Mouse (Mus musculus) kidney, adult 8-10 months (tissue): Measurements from ENCODE around the gene Arhgef7.

Experiments
- DNase-seq, 2 experiments: peaks; one replicate each; pipeline ENCODE4 v3.0.0; 2022

The Arhgef7 gene

DNA sequence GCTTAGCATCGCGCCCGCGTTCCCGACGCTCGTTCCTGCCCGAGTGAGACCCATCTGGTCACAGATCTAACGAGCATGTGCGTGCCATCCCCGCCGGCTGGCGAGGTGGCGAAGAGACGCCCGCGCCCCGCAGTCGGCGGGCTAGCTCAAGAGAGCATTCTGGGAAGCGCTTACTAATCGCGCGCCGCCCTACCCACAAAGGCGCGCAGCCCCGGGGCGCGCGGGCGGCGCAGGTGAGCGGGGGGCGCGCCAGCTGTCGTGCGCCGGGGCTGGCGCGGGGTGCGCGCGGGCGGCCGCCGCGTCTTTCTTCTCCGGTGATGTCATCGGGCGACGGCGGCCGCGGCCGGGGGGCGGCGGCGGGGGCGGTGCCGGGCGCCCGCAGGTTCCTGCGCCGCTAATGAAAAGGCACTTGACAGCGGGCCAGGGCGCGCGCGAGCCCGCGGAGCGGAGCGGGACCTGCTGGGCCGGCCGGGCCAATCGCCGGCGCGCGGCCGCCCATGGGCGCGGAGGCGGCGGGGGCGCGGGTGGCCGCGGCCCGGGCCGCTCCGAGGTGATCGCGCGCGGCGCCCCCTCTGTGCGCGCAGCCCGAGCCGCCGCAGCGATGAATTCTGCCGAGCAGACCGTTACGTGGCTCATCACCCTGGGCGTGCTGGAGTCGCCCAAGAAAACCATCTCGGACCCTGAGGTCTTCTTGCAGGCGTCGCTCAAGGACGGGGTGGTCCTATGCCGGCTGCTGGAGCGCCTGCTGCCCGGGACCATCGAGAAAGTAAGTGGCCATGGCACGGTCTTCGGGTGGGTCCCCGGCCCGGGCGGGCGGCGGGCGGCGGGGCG lies at the start of gene Arhgef7:
TSS of gene Arhgef7 (plus strand) at position 71 of the 831 bp plus-strand sequence.
- DNase-seq = peak; percentile 28 to 43

DNA sequence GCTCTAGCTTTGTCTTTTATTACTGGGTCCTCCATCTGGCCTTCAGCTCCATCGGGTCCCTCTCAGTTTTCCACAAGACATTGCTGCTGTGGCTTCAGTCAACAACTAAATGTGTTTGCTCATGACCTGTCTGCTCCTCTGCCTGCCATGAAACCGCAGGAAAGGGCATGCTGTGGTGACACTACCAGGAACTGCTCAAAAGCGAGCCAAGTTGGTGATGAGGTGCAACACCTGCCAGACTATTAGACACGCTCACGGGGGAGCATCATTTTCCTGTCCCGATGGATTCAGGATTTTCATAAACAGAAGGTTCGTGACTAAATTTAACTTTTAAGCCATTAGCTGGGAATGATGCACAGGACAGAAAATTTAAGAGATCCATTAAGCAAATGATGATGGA lies 43.0 kb upstream of the Arhgef7 start:
- DNase-seq = no peak

DNA sequence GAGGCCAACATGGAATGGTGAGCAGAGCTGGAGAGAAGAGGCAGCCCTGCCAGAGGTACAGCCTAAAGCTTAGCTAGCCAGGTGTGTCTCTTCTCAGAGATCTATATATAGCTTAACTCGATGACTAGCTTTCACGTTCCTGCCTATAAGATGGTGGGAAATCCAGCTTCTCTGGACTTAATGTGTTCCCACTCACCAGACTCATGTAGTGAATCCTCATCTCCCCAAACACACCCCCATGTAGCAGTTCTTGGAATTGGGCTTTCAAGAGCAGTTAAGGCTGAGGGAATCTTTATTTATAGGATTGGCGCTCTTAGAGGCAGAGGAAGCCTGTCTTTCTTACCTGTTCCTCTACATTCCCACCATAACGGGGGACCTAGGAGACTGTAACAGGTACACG lies 40.3 kb upstream of the Arhgef7 start:
- no peak for DNase-seq

DNA sequence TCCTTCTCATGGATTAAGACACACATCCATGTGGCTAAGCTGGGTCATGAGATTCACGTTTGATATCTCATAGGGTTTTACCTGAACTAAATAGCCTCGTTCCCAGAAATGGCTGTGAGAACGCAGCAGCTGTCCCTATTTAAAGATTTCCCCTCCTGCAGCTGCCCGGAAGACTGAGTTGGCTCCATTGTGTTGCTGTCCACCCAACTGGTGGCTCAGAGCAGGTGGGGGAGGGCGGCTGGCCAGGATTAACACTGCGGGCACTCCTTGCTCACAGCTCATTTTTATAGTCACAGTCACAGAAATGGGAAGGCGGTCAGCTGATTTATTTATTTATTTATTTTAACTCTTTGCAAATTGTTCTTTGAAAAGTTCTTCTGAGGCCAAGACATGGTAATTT lies 37.6 kb upstream of the Arhgef7 start:
- no peak for DNase-seq

DNA sequence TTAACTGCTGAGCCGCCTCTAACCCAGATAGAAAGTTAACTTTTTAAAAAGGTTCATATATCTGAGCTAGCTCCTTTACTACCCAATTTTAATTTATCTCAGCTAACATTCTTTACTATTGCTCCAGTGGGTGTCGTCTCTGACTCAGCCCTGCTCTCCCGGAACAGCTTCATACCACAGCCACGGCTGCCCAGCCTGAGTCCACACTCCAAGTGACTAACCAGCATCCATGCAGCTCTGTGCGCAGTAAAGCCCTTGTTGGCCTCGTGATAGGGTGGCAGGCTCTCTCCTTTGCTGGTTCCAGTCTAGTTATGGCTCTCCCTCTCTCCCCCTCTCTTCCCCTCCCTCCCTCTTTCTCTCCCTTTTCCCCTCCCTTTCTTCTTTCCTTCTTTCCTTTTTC lies 36.2 kb upstream of the Arhgef7 start:
- no peak for DNase-seq

DNA sequence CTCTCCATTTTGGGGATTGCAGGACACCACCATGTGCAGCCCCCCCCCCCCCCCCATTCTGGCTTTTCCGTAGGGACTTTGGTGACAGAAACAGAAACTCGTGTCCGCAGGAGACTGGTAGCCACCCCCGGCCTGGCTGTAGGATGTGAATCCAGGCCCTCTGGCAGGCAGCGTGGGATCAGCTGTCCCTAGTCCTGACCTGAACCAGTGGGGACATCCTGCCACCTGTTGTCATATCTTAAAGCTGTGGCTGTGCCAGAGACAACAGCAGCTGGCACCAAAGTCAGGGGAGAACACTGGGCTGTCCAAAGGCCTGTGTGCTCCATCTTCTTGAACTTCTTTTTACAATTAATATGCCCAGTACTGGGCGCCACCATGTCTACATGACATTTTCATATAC lies 35.8 kb upstream of the Arhgef7 start:
- no peak for DNase-seq

DNA sequence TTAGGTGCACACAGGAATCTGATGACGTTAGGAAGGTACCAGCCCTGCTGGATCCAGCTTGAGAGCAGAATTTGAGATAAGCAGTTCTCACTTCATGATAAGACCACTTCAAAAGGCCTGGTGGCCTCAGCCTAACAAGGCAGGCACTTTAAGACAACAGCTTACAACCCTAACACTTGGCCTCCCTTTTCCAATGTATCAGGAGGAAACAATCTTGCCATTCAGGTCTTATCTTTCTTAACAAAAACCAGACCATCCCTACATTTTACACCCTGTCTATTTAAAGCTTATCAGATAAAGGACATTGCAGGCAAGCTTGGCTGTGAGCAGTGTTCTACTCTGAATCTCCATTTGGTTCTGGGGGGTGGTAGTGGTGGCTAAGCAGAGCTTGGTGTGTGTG lies 35.1 kb upstream of the Arhgef7 start:
- DNase-seq = no peak

DNA sequence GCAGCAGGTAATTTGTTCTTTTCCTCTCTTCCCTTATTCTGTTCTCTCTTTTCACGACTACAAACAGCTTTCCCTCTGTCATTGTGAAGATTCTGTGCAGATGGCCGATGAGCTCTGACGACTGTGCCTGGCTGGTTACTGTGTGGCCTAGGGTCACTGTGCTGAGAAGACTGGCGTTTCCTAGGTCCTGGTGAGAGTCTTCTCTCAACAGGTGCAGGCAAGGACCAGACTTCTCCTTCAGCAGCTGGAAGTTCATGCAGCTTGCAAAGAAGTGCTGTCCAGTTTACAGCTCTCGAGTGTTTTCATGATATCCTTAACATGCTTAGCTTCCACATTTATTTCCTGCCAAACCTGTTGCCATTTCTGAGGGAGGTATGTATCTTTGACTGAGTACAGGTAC lies 33.5 kb upstream of the Arhgef7 start:
- no peak for DNase-seq

DNA sequence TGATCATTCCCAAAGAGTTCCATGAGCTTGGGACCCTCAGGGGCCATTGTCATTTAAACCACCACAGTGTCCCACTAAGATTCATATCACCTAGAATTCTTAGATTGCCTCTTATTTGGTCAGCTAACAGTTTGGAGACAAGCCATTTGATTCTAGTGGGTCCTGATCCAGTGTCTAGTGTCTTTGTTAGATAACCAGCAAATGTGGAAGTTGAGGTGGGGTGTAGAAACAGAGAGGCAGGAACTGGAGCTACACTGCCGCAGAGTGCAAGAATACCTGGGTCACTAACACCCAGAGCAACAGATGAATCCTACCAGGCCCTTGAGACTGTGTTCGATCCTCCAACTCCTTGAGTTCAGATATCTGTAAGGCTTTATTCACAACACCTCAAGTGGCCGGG lies 31.3 kb upstream of the Arhgef7 start:
- DNase-seq = no peak

DNA sequence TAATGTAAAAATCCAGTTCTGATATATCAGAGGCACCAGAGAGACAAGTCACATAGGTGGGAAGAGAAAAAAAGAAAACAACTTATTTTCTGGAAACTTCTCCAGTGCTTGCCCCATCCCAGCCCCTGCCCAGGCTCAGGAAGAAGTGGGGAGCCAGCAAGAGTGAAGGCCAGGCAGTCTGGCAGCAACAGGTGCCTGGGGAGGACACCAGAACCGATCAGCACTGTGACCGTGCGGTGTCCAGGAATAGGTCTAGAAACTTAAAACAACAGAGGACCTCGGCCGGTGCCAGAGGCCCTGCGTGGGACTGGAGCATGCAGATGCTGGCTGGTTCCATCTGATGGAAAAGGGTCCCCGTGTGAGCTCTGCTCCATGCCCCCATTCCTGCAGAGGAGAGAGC lies 30.1 kb upstream of the Arhgef7 start:
- DNase-seq = no peak

DNA sequence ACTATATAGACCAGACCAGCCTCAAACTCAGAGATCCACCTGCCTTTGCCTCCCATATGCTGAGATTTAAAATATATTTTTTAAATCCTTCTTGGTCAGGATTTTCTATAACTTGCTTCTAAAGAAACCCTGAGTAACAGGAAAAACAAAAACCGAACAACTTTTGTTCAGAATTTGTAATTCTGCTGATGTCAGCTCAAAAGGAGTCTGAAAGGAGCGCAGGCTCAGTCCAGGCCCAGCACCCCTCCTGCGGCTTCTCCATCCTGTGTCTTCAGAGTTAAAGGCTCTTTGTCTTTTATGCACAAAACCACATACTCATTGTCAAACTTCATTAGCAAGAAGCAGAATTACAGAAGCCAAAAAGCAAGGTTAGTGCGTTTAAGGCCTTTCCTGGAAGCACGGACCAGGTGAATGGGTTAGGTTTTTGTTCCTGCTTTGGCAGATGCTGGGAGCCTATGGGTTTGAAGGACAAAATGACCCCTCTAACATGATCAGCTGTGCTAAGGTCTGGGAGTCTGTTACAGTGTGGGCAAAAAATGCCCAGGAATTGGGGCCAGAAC lies 28.0 kb upstream of the Arhgef7 start:
- DNase-seq = no peak

DNA sequence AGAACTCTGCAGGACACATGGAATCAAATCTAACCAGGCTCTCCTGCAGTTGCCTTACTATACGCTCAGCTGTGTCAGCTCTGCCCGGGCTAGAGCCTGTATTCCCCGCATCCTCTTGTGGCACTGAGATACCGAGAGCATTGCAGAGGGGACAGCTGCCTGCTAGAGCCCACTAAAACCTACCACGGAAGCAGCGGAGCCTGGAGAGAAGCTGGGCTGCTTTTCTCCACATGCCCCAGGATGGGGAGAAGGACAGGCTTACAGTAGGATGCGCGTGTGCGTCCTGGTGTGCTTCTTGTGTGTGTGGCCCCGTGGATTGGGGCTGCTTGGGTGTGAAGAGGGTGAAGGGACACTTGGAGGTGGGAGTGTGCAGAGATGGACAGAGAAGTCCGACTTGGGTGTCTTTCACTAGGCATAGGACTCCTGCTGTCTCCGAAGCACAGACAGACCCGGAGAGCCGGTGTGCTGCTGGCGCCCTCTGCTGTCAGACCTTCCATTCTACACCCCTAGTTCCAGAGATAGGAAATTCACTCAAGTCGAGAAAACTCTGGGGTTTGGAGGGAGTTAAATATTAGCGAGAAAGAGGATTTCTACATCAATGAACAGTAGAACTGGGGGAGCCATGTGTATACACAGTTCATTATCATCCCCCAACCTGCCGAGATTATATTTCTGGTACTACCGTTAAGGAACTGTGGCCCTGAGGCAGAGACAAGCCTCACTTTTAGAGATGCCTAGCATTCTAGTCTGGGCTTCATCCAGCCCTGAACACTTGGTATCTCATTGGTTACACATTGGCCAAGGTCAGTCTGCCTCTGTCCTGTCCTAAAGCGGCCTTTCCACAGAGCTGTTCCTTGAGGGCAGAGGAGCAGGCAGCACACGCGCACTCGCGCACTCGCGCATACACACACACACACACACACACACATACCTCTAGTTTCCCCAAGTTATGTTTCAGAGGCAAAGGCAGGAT lies 27.2 kb upstream of the Arhgef7 start:
- DNase-seq = peak; percentile 72 to 83

DNA sequence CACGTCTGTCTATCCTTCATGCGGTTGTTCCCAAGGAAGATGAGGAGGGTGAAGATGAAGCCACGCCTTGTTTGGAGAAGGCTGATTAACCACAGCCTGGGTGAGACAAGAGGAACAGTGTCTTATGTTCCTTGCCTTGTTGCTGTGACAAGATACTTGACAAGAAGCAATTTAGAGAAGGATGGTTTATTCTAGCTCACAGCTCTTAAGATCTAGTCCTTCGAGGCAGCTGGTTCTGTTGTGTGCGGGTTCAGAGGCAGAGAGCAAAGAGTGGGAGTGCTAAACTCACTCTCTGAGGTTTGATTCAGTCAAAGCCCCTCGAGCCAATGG lies 26.5 kb upstream of the Arhgef7 start, which contains the start of gene 1700016D06Rik:
TSS of gene 1700016D06Rik (minus strand) at position 31 of the 330 bp plus-strand sequence.
- no peak for DNase-seq

DNA sequence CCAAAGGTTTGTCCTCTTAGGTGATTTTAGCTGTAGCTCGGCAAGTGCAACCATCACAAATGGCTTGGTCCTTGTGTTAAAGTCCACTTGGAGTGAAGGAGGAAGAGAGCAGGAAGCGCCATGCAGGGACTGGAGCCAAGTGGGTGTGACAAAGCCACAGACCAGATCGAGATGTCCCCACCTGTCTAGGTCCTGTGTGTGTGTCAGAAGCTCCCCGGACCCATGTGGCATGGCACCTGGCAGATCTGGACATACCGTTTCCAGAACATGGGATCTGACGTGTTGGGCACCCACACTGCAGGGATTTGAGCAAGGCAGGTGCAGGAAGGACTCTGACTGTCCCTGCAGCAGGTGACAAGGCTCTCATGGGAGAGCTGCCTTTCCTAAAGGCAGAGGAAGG lies 26.1 kb upstream of the Arhgef7 start:
- DNase-seq = peak; percentile 15 to 18

DNA sequence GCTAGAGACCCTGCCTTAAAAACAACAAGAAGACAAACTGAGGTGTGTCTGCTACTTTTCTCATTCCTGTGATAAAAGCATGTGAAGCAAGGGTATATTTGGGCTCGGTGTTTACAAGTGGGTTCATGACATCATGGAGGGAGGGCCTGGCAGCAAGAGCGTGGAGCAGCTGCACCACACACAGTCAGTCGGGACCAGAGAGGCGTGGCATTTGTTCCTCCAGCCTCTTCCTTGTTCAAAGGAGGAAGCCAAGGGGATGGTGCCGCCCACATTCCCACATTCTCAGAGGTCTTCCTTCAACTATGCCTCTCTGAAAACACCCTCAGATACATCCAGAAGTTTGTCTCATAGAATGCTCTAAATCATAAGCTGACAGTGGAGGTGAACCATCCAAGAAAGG lies 23.7 kb upstream of the Arhgef7 start:
- DNase-seq = no peak

DNA sequence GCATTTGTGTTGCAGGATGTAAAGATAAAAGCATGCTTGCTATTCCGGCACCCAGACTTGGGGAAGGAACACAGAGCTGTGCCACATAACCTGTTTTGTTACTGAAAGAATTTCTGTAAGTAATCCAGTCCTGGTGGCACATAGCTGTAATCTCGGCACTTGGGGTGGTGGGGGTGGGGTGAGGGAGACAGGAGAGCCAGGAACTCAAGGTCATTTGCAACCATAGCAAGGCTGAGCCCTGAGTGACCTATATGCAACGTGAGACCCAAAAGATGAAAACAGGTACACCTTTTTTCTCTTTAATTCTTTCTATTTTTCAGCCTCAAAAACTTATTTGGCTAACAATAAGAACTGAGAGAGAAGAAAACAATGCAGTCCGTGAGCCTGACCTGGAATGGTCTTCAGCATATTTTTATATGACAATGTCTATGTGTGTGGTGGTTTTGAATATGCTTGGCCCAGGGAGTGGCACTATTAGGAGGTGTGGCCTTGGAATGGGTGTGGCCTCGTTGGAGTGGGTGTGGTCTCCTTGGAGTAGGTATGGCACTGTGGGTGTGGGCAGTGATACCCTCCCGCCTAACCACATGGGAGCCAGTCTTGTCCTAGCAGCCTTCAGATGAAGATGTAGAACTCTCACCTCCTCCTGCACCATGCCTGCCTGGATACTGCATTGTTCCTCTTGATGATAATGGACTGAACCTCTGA lies 22.7 kb upstream of the Arhgef7 start:
- no peak for DNase-seq

DNA sequence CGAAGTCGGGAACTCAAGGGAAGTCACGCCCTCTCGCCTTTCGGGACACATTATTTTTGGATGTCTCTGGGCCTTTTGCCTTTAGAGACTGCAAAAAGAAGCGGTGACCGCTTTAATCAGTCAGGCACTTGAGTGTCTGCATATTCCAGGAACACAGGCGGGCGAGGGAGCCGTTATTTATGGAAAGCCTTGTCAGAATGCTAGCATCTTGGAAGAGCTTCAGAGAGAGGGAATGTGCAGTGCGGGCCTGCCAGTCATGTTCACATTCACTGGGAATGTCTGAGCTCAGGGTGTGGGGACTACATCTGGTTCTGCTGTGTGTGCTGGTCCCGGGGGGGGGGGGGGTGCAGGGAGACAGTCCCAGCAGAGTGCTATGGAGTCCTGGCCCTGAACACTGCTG lies 21.7 kb upstream of the Arhgef7 start:
- no peak for DNase-seq

DNA sequence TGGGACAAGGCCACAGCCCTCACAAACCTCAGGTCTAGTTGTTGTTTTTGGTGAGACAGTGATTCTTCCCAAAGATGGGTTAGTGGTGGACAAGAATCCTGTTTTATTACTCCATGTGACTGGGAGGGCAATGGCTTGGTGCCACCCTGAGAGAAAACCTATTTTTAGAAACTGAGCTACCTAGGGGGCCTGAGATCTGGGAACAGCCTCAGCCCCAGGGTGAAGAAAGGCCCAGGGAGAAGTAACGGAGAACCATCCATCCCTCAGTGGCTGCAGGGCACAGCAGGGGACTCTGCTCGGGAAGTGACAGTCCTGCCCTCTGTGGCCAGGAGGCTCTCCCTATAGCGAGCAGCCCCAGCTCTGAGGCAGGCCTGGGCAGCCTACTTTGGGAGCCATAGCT lies 19.8 kb upstream of the Arhgef7 start:
- peak in 1 of 2 experiments; percentile 28 for DNase-seq

DNA sequence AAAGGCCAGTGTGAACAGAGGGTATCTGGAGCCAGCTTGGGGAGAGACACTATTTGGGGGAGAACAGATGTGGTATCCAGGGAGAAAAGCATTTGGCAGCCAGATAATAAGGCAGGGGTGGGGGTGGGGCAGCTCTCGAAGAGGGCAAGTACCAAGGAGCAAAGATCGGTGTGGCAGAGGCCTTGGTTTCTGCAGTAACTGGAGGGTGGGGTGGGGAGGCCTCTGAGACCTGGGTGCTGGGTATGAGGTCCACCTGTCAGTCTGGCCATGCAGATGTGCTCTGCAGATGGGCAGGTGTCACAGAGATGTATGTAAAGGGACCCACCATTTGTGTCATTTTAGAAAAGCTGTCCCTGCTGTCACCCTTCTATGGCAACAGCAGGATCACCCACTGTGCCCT lies 18.7 kb upstream of the Arhgef7 start:
- DNase-seq = peak; percentile 21 to 36

DNA sequence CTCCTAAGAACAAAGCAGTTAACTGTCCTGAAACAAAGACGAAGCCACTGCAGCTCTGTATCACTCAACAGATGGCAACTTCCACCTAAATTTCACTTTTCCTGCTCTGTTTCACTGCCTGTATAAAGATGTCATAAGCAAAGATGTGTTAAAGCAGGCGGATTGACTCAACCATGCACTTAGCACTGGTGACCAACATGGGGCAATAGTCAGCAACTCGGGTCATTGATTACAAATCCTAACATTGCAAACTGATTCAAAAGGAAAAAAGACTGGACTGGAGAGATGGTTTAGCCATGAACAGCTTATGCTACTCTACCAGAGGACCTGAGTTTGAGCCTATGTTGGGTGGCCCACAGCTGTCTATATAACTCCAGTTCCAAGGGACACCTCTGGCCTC lies 18.0 kb upstream of the Arhgef7 start:
- DNase-seq = no peak

DNA sequence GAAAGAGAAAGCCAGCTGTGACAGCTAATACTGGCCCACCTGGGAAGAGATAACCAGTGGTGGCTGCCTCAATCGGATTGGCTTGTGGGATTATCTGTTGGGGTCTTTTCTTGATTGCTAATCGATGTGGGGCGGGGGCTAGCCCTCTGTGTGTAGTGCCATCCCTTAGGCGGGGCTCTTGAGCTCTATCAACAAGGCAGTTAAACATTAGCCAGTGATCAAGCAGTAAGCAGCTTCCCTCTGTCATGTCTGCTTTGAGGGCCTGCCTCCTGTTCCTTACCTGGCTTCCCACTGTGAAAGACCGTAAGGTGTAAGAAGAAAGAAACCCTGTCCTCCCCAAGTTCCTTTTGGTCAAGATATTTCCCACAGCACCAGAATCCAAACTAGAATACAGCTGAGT lies 17.1 kb upstream of the Arhgef7 start:
- DNase-seq = no peak

DNA sequence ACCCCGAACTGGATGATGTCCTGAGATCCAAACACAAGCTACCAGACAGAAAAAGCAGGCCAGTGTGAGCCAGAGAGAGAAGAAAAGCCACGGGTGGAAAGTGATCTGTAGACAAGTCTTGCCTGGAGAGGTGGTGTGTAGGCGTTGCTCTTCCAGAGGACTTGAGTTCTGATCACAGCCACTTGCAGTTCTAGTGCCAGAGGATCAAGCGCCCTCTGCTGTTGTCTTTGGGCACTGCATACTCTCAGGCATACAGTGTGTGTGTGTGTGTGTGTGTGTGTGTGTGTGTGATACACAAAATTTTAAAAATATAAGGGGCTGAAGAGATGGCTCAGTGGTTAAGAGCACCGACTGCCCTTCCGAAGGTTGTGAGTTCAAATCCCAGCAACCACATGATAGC lies 15.3 kb upstream of the Arhgef7 start:
- no peak for DNase-seq

DNA sequence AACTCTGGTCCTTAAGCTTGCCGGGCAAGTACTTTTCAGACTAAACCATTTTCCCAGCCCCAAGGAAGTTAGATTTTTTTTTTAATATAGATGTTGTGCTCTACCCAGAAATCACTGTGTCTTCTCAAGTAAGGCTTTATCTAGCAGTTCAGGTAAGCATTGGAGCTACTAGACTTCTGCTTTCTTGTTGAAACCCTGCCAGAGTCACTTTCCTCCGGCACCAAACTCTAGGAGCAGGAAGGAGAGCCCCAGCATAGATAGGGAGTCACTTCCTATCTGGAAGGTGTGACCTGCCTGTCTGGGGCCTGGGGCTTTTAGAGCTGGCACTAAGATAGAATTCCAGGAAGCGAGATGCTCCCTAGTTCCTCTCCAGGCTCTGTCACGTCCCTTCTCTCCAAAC lies 10.3 kb upstream of the Arhgef7 start:
- DNase-seq = no peak
